Mouse (Mus musculus) kidney, postnatal 0 days (tissue): ENCODE measurements around the gene Kif2a. TPM values are rescaled to one million over a fixed set of nuclear protein-coding genes. Genes with fewer than 3 reads are reported as not detected.

Experiments used
- ATAC-seq: fragments of 200-750 bp; cut with Nextera tagmentation; replicated peaks from 2 replicates; pipeline ENCODE4 v1.8.0; 2017; ENCODE audit warnings: low read depth, moderate number of reproducible peaks, moderate TSS enrichment, moderate library complexity; ENCODE audit not compliant: low FRiP score
- DNase-seq: peaks from one replicate; pipeline ENCODE4 v3.0.0-alpha.2; 2016; ENCODE audit warnings: low spot score
- H3K27ac ChIP-seq: fragments of 300-500 bp; sonication (generic); 2 replicates; pipeline ENCODE4 v1.5.1; 2014; ENCODE audit warnings: mild to moderate bottlenecking
- H3K27me3 ChIP-seq: fragments of 300-500 bp; sonication (generic); 2 replicates; pipeline ENCODE4 v1.6.1; 2014; ENCODE audit warnings: low read length, mixed read lengths; ENCODE audit not compliant: insufficient read depth
- H3K36me3 ChIP-seq: fragments of 300-500 bp; sonication (generic); 2 replicates; pipeline ENCODE4 v1.6.1; 2014; ENCODE audit warnings: low read length, mixed read lengths; ENCODE audit not compliant: insufficient read depth
- H3K4me1 ChIP-seq: fragments of 300-500 bp; sonication (generic); replicated peaks from 2 replicates; pipeline ENCODE4 v1.6.1; 2014; ENCODE audit warnings: antibody characterized with exemption, low read length, mixed read lengths; ENCODE audit not compliant: insufficient read depth
- H3K4me2 ChIP-seq: fragments of 300-500 bp; sonication (generic); 2 replicates; pipeline ENCODE4 v1.6.1; 2014; ENCODE audit warnings: mild to moderate bottlenecking, low read length, moderate library complexity, mixed read lengths
- H3K4me3 ChIP-seq: fragments of 300-500 bp; sonication (generic); replicated peaks from 2 replicates; pipeline ENCODE4 v1.5.1; 2014; ENCODE audit warnings: low read depth, low read length
- H3K9ac ChIP-seq: fragments of 300-500 bp; sonication (generic); 2 replicates; pipeline ENCODE4 v1.6.1; 2014; ENCODE audit warnings: low read depth, low read length
- H3K9me3 ChIP-seq: fragments of 300-500 bp; sonication (generic); replicated peaks from 2 replicates; pipeline ENCODE4 v1.6.1; 2016; ENCODE audit warnings: low read length, inconsistent platforms, mixed read lengths
- CTCF ChIP-seq: IDR thresholded peaks from 2 replicates; pipeline ENCODE4 v1.5.1; 2016; ENCODE audit warnings: antibody characterized with exemption, low read depth, mild to moderate bottlenecking, moderate library complexity
- WGBS: fragments of 180-500 bp; shearing (Covaris S2); extraction: QIAGEN DNeasy Blood & Tissue Kit; methylation state at CpG from one replicate; pipeline ENCODE4 v1.1.7; 2014; 5-methylcytosine and 5-hydroxymethylcytosine counted together
- polyA plus RNA-seq: library from polyadenylated mRNA; unstranded; fragments of >200 nt; fragmentation: Nextera tagmentation; extraction: Ambion mirVana; gene quantifications from 2 replicates; pipeline ENCODE4 v1.2.1, GENCODE M21; 2015

Kif2a gene
- polyA plus RNA-seq, 1 experiment from 2014 or later, result 25.8 TPM

GRCm38 (mm10) chr13:106958286-106958685 lies 63.6 kb downstream of the Kif2a start:
- ATAC-seq (no peak), DNase-seq (no peak)
- H3K27ac ChIP-seq, result no peak overlapping the region
- H3K36me3 ChIP-seq, result peaks cover 42% of the 10 kb centered on the region
- no peaks in the 10 kb centered on the region for H3K9me3 ChIP-seq
- H3K4me1 ChIP-seq, result no peaks in the 10 kb centered on the region
- H3K4me2 ChIP-seq, result no peak overlapping the region
- H3K9ac ChIP-seq, result no peak overlapping the region
- H3K27me3 ChIP-seq, result no peaks in the 10 kb centered on the region
- WGBS, result 84% methylated on average over 3 of the region's 3 CpGs
- no peak for TF ChIP-seq CTCF
- no peak overlapping the region for H3K4me3 ChIP-seq

- Histone ChIP-seq H3K4me3 (no peak overlapping the region), H3K9ac (no peak overlapping the region), H3K27ac (no peak overlapping the region), H3K4me1 (no peaks in the 10 kb centered on the region), H3K9me3 (no peaks in the 10 kb centered on the region), H3K27me3 (no peaks in the 10 kb centered on the region), H3K36me3 (peaks cover 44% of the 10 kb centered on the region), H3K4me2 (no peak overlapping the region)
- no peak for ATAC-seq
- TF ChIP-seq CTCF, result no peak
- no peak for DNase-seq
- 85% methylated on average over 4 of the region's 4 CpGs for WGBS
Observed at GRCm38 (mm10) chr13:106957554-106957953, 64.4 kb downstream of the Kif2a start.

DNA sequence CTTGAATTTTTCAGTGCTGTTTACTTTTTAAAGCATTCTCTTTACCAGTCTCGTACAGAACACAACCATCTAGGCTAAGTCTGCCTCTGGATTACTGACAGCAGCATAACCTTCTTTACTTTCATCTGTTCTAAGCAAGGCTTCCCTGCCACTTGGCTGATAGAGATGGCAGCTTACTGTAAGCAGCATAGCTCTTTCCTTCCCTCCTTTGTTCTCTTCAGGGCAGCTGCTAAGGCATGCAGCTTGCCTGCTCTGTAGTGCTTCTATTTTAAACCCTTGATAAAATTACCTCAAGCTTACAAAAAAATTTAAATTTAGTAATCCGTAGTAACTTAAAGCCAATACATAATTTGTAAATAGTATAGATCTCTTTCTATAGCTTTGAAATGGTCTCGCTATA lies 67.0 kb downstream of the Kif2a start:
- Histone ChIP-seq H3K36me3 (peaks cover 35% of the 10 kb centered on the region; the same call in 1 of the 2 replicates), H3K4me3 (no peak overlapping the region), H3K27me3 (no peaks in the 10 kb centered on the region), H3K4me1 (no peaks in the 10 kb centered on the region), H3K27ac (no peak overlapping the region), H3K9me3 (no peaks in the 10 kb centered on the region), H3K4me2 (no peak overlapping the region), H3K9ac (no peak overlapping the region)
- no peak for ATAC-seq
- DNase-seq, result no peak
- TF ChIP-seq CTCF, result no peak
- WGBS, result 93% methylated on average over 3 of the region's 3 CpGs

DNA sequence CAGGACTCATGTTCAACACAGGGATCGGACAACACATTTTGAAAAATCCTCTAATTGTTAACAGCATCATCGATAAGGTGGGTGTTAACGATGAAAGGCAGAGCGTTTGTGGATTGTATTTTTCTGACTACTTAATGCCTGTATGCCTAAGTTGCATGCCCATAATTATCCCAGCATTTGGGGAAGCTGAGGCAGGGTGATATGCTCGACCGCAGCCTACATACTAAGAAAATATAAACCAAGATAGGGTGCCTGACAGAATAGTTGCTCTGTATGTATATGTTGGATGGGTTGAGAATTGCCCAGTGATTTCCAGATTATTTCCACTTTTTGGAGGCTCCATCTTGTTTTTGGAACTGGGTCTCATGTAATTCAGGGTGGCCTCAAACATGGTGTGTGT lies 74.3 kb downstream of the Kif2a start:
- peak overlapping the region; percentile 56 for H3K4me2 ChIP-seq
- no peaks in the 10 kb centered on the region for H3K27me3 ChIP-seq
- H3K4me3 ChIP-seq, result peak overlapping the region; percentile 78
- H3K27ac ChIP-seq, result no peak overlapping the region
- 0 out of 2 replicates have a peak, but pooled peaks cover 5% of the 10 kb centered on the region for H3K36me3 ChIP-seq
- TF ChIP-seq CTCF, result no peak
- no peaks in the 10 kb centered on the region for H3K9me3 ChIP-seq
- peaks cover 3% of the 10 kb centered on the region; the same call in 1 of the 2 replicates for H3K4me1 ChIP-seq
- H3K9ac ChIP-seq, result peak overlapping the region; percentile 80
- no peak for ATAC-seq
- no peak for DNase-seq
- WGBS, result 6% methylated on average over 6 of the region's 6 CpGs

DNA sequence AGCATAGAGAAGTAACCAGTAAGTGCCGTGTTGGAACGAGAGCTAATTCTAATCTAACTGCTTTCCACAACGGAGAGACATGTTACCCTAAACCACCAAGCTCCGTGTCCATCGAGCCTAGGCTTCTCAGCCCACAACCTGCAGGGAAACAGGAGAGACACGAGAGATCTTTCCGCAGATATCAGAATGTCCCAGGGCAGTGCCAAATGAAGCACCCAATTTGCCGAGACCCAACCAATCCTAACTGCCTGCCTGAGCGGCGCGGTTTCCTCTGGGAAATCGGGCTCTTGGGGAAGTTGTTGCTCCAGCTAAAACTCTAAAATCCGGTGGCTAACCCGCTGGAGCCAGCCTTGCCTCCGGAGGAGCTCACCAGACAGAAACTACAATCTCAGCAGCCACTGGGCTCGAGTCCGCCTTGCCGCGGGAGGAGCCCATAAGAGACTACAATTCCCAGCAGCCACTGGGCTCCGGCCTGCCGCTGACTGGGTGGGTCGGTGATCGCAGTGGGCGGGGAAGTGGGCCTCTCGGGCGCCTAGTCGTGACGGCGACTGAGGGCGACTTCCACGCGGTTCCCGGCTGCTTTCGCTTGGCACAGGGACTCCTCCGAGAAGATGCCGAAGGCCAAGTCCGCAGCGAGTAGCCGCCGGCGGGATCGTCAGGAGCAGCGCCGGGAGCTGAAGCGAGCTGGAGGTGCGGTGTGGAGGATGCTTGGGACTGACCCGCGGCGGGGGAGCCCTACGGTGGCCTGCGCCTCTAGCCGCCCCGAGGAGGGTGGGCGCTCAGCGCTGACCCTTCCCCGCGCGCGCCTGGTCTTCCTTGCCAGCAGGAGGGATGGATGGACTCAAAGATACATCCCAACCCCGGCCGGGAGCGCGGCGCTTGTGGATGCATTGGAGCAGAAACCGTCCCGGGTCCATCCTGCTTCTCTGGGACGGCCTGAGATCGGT lies 75.1 kb downstream of the Kif2a start, which contains the start of gene Dimt1:
Gene Dimt1 (plus strand): TSS at position 534 of the 947 bp plus-strand sequence.
- WGBS, result under 1% methylated on average over 68 of the region's 68 CpGs
- ATAC-seq, result peak; percentile 98
- H3K27ac ChIP-seq, result peak within 1 kb of the TSS; percentile 88
- 0 out of 2 replicates have a peak, but pooled peaks cover 5% of the 10 kb centered on the region for H3K36me3 ChIP-seq
- peaks cover 3% of the 10 kb centered on the region; the same call in 1 of the 2 replicates for H3K4me1 ChIP-seq
- H3K9ac ChIP-seq, result peak within 1 kb of the TSS; percentile 80
- H3K4me3 ChIP-seq, result peak within 1 kb of the TSS; percentile 78
- no peaks in the 10 kb centered on the region for H3K9me3 ChIP-seq
- H3K4me2 ChIP-seq, result peak within 1 kb of the TSS; percentile 56
- no peak for TF ChIP-seq CTCF
- DNase-seq, result peak; percentile 98
- H3K27me3 ChIP-seq, result no peaks in the 10 kb centered on the region

DNA sequence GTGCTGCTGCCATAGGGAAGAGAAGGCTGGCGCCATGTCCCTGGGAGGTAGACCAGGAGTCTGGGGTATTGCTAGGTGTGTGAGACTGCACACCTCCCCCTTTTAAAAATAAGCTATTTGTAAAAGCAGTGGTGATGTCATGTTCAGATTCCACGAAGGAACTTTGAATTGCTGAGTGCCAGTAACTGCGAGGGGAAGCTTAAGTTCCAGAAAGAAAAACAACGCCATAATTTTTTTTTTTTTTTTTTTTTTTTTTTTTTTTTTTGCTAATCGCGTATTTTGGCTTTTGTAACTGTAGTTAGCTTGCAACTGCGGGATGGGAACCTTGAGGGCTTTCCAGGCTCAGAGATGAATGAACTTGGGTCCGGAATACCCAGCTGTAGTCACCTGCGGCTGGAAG lies 76.4 kb downstream of the Kif2a start:
- H3K9ac ChIP-seq, result no peak overlapping the region
- H3K9me3 ChIP-seq, result no peaks in the 10 kb centered on the region
- H3K27me3 ChIP-seq, result no peaks in the 10 kb centered on the region
- 0 out of 2 replicates have a peak, but pooled peaks cover 5% of the 10 kb centered on the region for H3K36me3 ChIP-seq
- WGBS, result 80% methylated on average over 9 of the region's 9 CpGs
- H3K4me3 ChIP-seq, result no peak overlapping the region
- no peak for TF ChIP-seq CTCF
- H3K4me2 ChIP-seq, result no peak overlapping the region
- H3K27ac ChIP-seq, result no peak overlapping the region
- peaks cover 3% of the 10 kb centered on the region; the same call in 1 of the 2 replicates for H3K4me1 ChIP-seq
- DNase-seq, result no peak
- ATAC-seq, result no peak
